ENCODE assay signal across 30 mouse cellular contexts in genomic region chr2:37906261-37906660, GRCm38 (mm10).
DNase-seq lines count a peak whose midpoint lies in the region; ATAC-seq and TF ChIP-seq lines count a peak whose summit lies in the region.
"Had no signal": no experiment of that assay in that cellular context is flagged by ENCODE, and none has a peak within 500 bp of the region (broad histone marks: within the 10 kb centered on the region; RNA-seq: fewer than 3 reads in every experiment).

No protein-coding gene starts in this region.

- DNase-seq in frontal cortex, postnatal 10 days (ENCODE audit: low spot score in 2 of 2) = no peak
- DNase-seq in left cerebral cortex, adult 18-20 months (ENCODE audit: low spot score in 2 of 2) = peak; percentile 11 to 26
- no peak for DNase-seq in left cerebral cortex, postnatal 10 days (ENCODE audit: extremely low spot score in 1 of 2, low spot score in 2 of 2)
- peak; percentile 18 to 75 for DNase-seq in left cerebral cortex, postnatal 25 days (ENCODE audit: low spot score in 2 of 2)
- no peak for DNase-seq in gastrocnemius, adult 8-10 months (ENCODE audit: low spot score in 2 of 2)
- DNase-seq in hindbrain, embryonic 10.5 days (ENCODE audit: low spot score) = no peak
- DNase-seq: adrenal gland, postnatal 10 days; cerebellum, adult 11 months; cerebellum, adult 9-11 months; forebrain, postnatal 0 days; gastrocnemius, postnatal 14 days; heart, postnatal 14 days; kidney, adult 2 months; kidney, postnatal 10 days; layer of hippocampus, adult 9-11 months; liver, postnatal 0 days; lung, postnatal 4 days; midbrain, embryonic 14.5 days; retina, postnatal 1 day; thymus, postnatal 14 days had no signal

- H3K9me3 ChIP-seq in hindbrain, embryonic 10.5 days = no peaks in the 10 kb centered on the region
- H3K9me3 ChIP-seq: embryonic facial prominence, embryonic 13.5 days; G1E; intestine, embryonic 15.5 days; liver, embryonic 12.5 days; megakaryocyte, embryonic 14.5 days; neural tube, embryonic 15.5 days; stomach, embryonic 15.5 days had no signal

- 87% methylated on average over 2 of the region's 2 CpGs for WGBS in hindbrain, embryonic 10.5 days

- TF ChIP-seq POLR2A in cortical plate, adult 2 months (IDR thresholded peaks at IDR 0.05; ENCODE audit: extremely low read depth, insufficient read depth, low read length) = no peak

- H3K27me3 ChIP-seq in hindbrain, embryonic 10.5 days (ENCODE audit: insufficient read depth, poor library complexity, severe bottlenecking) = no peaks in the 10 kb centered on the region; the same call in 1 of the 2 replicates
- H3K27me3 ChIP-seq: embryonic facial prominence, embryonic 13.5 days; intestine, embryonic 15.5 days; liver, embryonic 12.5 days; stomach, embryonic 15.5 days had no signal

- ATAC-seq in frontal cortex, adult (ENCODE audit: low TSS enrichment) = peak; percentile 82
- ATAC-seq: forebrain, postnatal 0 days; hindbrain, embryonic 16.5 days; intestine, embryonic 15.5 days; liver, embryonic 12.5 days; liver, postnatal 0 days had no signal

- H3K27ac ChIP-seq in cortical plate, adult 2 months (ENCODE audit: insufficient read depth, low read length) = peak overlapping the region; percentile 54; the same call in 1 of the 2 replicates
- no peak overlapping the region for H3K27ac ChIP-seq in hindbrain, embryonic 10.5 days
- H3K27ac ChIP-seq: embryonic facial prominence, embryonic 13.5 days; intestine, embryonic 15.5 days; liver, embryonic 12.5 days; neural tube, embryonic 15.5 days; stomach, embryonic 15.5 days had no signal

- H3K36me3 ChIP-seq in hindbrain, embryonic 10.5 days = no peaks in the 10 kb centered on the region
- H3K36me3 ChIP-seq: embryonic facial prominence, embryonic 13.5 days; intestine, embryonic 15.5 days; liver, embryonic 12.5 days; neural tube, embryonic 15.5 days; stomach, embryonic 15.5 days had no signal

- peaks cover 4% of the 10 kb centered on the region for H3K4me1 ChIP-seq in cortical plate, adult 2 months (ENCODE audit: control insufficient read depth, insufficient read depth, low read length)
- peaks cover 21% of the 10 kb centered on the region for H3K4me1 ChIP-seq in hindbrain, embryonic 10.5 days (replicated peaks)
- H3K4me1 ChIP-seq: intestine, embryonic 15.5 days; liver, embryonic 12.5 days; stomach, embryonic 15.5 days had no signal

- TF ChIP-seq CTCF in cortical plate, adult 2 months (IDR thresholded peaks at IDR 0.05; ENCODE audit: extremely low read depth, insufficient read depth, low read length) = no peak

- H3K4me3 ChIP-seq in cortical plate, adult 2 months (ENCODE audit: insufficient read depth, low read length) = no peak overlapping the region
- H3K4me3 ChIP-seq in hindbrain, embryonic 10.5 days = no peak overlapping the region
- H3K4me3 ChIP-seq: embryonic facial prominence, embryonic 13.5 days; intestine, embryonic 15.5 days; liver, embryonic 12.5 days; megakaryocyte, embryonic 14.5 days; neural tube, embryonic 15.5 days; stomach, embryonic 15.5 days had no signal

- intact Hi-C loops in left cerebral cortex, postnatal 10 days (cut with DNase I) = no loop called here
- intact Hi-C loops in left cerebral cortex, postnatal 25 days (cut with DNase I) = loop anchor here (5.0 kb wide), 1 partner anchor 89 kb away; no protein-coding TSS in a partner anchor

Comparison
In these comparisons a context has a peak if more than half of its experiments do, and no peak if none do; other contexts are left out.
1. DNase-seq: peak in left cerebral cortex, adult 18-20 months (2 of 2) and left cerebral cortex, postnatal 25 days (2 of 2); none in frontal cortex, postnatal 10 days (0 of 2), left cerebral cortex, postnatal 10 days (0 of 2), gastrocnemius, adult 8-10 months (0 of 2) and hindbrain, embryonic 10.5 days (single experiment).